Mouse (Mus musculus) intestine, embryonic 15.5 days (tissue): ENCODE measurements around the gene Adgrb3. TPM values are rescaled to one million over a fixed set of nuclear protein-coding genes. Genes with fewer than 3 reads are reported as not detected.

Experiments used
- ATAC-seq: fragments of 200-750 bp; cut with Nextera tagmentation; 2 replicates; pipeline ENCODE4 v1.8.0; 2017; ENCODE audit warnings: moderate TSS enrichment, moderate library complexity
- H3K27ac ChIP-seq: fragments of 300-500 bp; sonication (generic); 2 replicates; pipeline ENCODE4 v1.5.1; 2015; ENCODE audit warnings: mild to moderate bottlenecking, inconsistent platforms
- H3K27me3 ChIP-seq: fragments of 300-500 bp; sonication (generic); replicated peaks from 2 replicates; pipeline ENCODE4 v1.6.1; 2015; ENCODE audit warnings: inconsistent platforms
- H3K36me3 ChIP-seq: fragments of 300-500 bp; sonication (generic); 2 replicates; pipeline ENCODE4 v1.6.1; 2015; ENCODE audit warnings: inconsistent platforms
- H3K4me1 ChIP-seq: fragments of 300-500 bp; sonication (generic); replicated peaks from 2 replicates; pipeline ENCODE4 v1.6.1; 2015; ENCODE audit warnings: inconsistent platforms
- H3K4me2 ChIP-seq: fragments of 300-500 bp; sonication (generic); replicated peaks from 2 replicates; pipeline ENCODE4 v1.6.1; 2015; ENCODE audit warnings: mild to moderate bottlenecking, inconsistent platforms
- H3K4me3 ChIP-seq: fragments of 300-500 bp; sonication (generic); replicated peaks from 2 replicates; pipeline ENCODE4 v1.5.1; 2015; ENCODE audit warnings: inconsistent platforms
- H3K9ac ChIP-seq: fragments of 300-500 bp; sonication (generic); 2 replicates; pipeline ENCODE4 v1.6.1; 2015; ENCODE audit warnings: inconsistent platforms
- H3K9me3 ChIP-seq: fragments of 300-500 bp; sonication (generic); 2 replicates; pipeline ENCODE4 v1.6.1; 2016; ENCODE audit warnings: inconsistent platforms
- WGBS: fragments of 180-500 bp; shearing (Covaris S2); methylation state at CpG from one replicate; pipeline ENCODE4 v1.1.7; 2015; 5-methylcytosine and 5-hydroxymethylcytosine counted together
- polyA plus RNA-seq: library from polyadenylated mRNA; unstranded; fragments of >200 nt; fragmentation: Nextera tagmentation; extraction: Ambion mirVana; gene quantifications from 2 replicates; pipeline ENCODE4 v1.2.1, GENCODE M21; 2015

Gene Adgrb3
- polyA plus RNA-seq, 1 experiment from 2014 or later, result 2.8 TPM

DNA sequence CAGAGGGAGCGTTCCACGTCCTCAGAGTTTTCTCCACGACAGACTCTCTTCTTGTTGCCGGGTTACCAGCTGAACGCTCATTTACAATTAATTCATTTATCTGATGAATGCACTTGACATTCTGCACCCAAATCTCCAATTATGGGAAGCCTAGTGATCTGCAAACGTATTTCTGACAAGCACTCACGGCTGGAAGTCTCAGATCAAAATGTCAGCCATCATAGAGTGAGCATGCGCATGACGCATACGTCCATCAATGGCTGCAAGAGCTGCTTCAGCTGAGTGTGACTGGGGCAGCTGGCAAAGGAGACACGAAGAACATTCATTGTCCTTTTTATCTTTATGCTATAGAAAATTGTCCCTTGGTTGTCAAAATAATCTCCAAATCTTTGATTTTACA, 637.5 kb downstream of the Adgrb3 start:
- H3K27ac ChIP-seq, result no peak overlapping the region
- H3K27me3 ChIP-seq, result no peaks in the 10 kb centered on the region
- no peaks in the 10 kb centered on the region for H3K4me1 ChIP-seq
- no peak overlapping the region for H3K4me3 ChIP-seq
- H3K4me2 ChIP-seq, result no peak overlapping the region
- no peak overlapping the region for H3K9ac ChIP-seq
- ATAC-seq, result no peak
- WGBS, result 80% methylated on average over 11 of the region's 11 CpGs
- no peaks in the 10 kb centered on the region for H3K36me3 ChIP-seq
- H3K9me3 ChIP-seq, result no peaks in the 10 kb centered on the region

DNA sequence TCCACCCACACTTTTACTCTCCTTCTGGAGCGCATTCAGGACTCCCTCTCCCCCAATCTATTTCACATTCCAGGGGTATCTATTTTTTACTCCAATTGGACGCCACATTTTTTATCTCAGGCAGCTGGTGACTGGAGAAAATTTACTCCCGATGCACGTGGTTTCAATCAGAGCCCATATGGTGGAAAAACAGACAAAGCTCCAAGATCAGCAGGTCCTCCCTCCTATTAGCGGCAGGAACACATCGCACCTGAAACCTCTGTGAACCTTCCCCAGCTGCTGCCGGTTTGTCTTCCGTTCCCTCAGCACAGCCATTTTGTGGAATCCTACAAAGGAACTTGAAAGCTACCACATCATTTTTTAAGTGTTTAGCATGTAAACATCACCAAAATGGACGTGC, 640.2 kb downstream of the Adgrb3 start:
- H3K27ac ChIP-seq, result no peak overlapping the region
- H3K4me3 ChIP-seq, result no peak overlapping the region
- H3K4me2 ChIP-seq, result no peak overlapping the region
- H3K4me1 ChIP-seq, result no peaks in the 10 kb centered on the region
- 65% methylated on average over 9 of the region's 9 CpGs for WGBS
- no peaks in the 10 kb centered on the region for H3K36me3 ChIP-seq
- no peaks in the 10 kb centered on the region for H3K9me3 ChIP-seq
- no peak overlapping the region for H3K9ac ChIP-seq
- no peak for ATAC-seq
- no peaks in the 10 kb centered on the region for H3K27me3 ChIP-seq

- H3K4me3 ChIP-seq, result no peak overlapping the region
- no peak overlapping the region for H3K9ac ChIP-seq
- H3K27me3 ChIP-seq, result no peaks in the 10 kb centered on the region
- no peaks in the 10 kb centered on the region for H3K9me3 ChIP-seq
- no peak overlapping the region for H3K27ac ChIP-seq
- no peak overlapping the region for H3K4me2 ChIP-seq
- no peaks in the 10 kb centered on the region for H3K36me3 ChIP-seq
- no peaks in the 10 kb centered on the region for H3K4me1 ChIP-seq
- no peak for ATAC-seq
- 82% methylated on average over 2 of the region's 2 CpGs for WGBS
Measured at GRCm38 (mm10) chr1:25185909-25186308, 643.6 kb downstream of the Adgrb3 start.

GRCm38 (mm10) chr1:25181881-25182280, 647.6 kb downstream of the Adgrb3 start:
- H3K27me3 ChIP-seq, result no peaks in the 10 kb centered on the region
- H3K9me3 ChIP-seq, result no peaks in the 10 kb centered on the region
- no peak overlapping the region for H3K4me3 ChIP-seq
- ATAC-seq, result no peak
- no peak overlapping the region for H3K4me2 ChIP-seq
- no peak overlapping the region for H3K27ac ChIP-seq
- H3K9ac ChIP-seq, result no peak overlapping the region
- H3K36me3 ChIP-seq, result no peaks in the 10 kb centered on the region
- H3K4me1 ChIP-seq, result no peaks in the 10 kb centered on the region
- WGBS, result 57% methylated on average over 2 of the region's 2 CpGs

DNA sequence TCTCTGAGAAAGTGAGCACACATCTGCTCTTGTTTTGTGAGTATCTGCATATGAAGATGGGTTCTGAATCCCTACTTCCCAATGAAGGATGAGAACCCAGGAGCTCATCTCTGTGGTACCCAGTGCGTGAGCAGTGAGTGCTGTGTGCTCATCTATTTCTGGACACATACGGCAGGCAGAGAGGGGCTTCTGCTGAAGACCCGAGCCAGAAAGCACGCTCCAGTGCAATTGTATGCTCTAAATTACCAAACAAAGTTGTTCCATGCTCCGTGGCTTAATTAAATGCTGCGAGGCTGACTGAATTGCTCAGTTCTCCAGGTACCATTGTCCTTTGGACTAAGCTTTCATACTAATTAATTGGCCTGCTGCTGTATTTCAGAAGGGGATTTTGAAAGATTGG, 648.9 kb downstream of the Adgrb3 start:
- Histone ChIP-seq H3K9ac (no peak overlapping the region), H3K27ac (no peak overlapping the region), H3K4me2 (no peak overlapping the region), H3K36me3 (no peaks in the 10 kb centered on the region), H3K9me3 (no peaks in the 10 kb centered on the region), H3K4me3 (no peak overlapping the region), H3K4me1 (no peaks in the 10 kb centered on the region), H3K27me3 (no peaks in the 10 kb centered on the region)
- WGBS, result 68% methylated on average over 6 of the region's 6 CpGs
- ATAC-seq, result no peak

DNA sequence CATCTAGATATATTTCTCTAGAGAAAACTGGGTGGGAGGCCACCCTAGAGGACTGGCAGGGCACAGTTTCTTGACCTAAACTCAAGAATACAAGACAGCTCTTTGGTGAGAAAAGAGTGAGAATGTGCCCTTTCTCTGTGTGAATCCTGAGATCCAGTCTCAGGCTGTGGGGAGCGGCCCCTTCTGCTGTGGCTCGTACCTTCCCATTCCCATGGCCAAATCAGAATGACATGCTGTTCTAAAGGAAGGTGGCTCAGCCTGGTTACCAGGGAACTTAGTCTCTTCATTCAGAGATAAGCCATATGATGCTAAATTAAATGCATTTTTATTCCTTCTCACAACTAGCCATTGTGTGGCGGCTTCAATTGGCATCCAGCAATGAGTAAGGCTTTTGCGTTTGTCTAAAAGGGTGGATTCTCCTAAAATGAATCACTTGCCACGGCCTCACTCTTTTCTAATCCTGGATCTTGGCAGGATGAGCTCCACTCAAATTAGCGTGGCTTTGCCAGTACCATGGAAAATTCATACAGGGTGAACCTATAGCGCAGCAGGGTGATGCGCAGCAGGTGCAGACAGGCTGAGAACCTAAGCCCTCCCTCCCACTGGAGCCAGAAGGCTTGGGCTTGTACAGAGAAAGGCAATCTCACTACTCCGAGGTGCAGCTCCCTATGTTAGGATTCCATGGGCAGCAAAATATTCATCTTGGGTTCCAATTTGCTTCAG, 649.5 kb downstream of the Adgrb3 start:
- no peak overlapping the region for H3K4me3 ChIP-seq
- no peaks in the 10 kb centered on the region for H3K4me1 ChIP-seq
- H3K9me3 ChIP-seq, result no peaks in the 10 kb centered on the region
- no peaks in the 10 kb centered on the region for H3K36me3 ChIP-seq
- no peak overlapping the region for H3K9ac ChIP-seq
- WGBS, result 62% methylated on average over 9 of the region's 9 CpGs
- ATAC-seq, result no peak
- H3K27me3 ChIP-seq, result no peaks in the 10 kb centered on the region
- H3K27ac ChIP-seq, result no peak overlapping the region
- no peak overlapping the region for H3K4me2 ChIP-seq

GRCm38 (mm10) chr1:25178347-25179130, 651.0 kb downstream of the Adgrb3 start:
- Histone ChIP-seq H3K36me3 (no peaks in the 10 kb centered on the region), H3K27me3 (no peaks in the 10 kb centered on the region), H3K27ac (no peak overlapping the region), H3K4me2 (no peak overlapping the region), H3K4me1 (no peaks in the 10 kb centered on the region), H3K9ac (no peak overlapping the region), H3K4me3 (no peak overlapping the region), H3K9me3 (no peaks in the 10 kb centered on the region)
- ATAC-seq, result no peak
- WGBS, result 46% methylated on average over 21 of the region's 21 CpGs

DNA sequence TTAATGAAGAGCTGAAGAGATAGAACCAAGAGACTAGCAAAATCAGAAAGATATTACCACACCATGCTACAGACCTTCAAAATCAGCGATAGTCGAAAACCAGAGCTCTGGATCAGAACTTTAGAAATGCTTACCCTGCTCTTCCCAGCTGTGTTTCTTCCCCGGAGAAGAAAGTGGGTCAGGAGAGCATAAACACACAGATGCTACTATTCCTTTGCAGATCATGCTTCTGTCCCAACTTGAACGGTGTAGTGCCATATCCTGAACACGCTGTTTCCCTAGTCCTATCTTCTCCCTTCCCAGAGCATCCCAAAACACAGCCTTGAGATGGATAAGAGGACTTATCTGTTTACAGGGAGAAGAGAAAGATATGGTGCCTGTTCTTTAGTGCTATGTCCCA, 662.4 kb downstream of the Adgrb3 start:
- Histone ChIP-seq H3K4me2 (no peak overlapping the region), H3K4me3 (no peak overlapping the region), H3K36me3 (no peaks in the 10 kb centered on the region), H3K9me3 (no peaks in the 10 kb centered on the region), H3K9ac (no peak overlapping the region), H3K4me1 (no peaks in the 10 kb centered on the region), H3K27ac (no peak overlapping the region), H3K27me3 (no peaks in the 10 kb centered on the region)
- WGBS, result 92% methylated on average over 5 of the region's 5 CpGs
- no peak for ATAC-seq

DNA sequence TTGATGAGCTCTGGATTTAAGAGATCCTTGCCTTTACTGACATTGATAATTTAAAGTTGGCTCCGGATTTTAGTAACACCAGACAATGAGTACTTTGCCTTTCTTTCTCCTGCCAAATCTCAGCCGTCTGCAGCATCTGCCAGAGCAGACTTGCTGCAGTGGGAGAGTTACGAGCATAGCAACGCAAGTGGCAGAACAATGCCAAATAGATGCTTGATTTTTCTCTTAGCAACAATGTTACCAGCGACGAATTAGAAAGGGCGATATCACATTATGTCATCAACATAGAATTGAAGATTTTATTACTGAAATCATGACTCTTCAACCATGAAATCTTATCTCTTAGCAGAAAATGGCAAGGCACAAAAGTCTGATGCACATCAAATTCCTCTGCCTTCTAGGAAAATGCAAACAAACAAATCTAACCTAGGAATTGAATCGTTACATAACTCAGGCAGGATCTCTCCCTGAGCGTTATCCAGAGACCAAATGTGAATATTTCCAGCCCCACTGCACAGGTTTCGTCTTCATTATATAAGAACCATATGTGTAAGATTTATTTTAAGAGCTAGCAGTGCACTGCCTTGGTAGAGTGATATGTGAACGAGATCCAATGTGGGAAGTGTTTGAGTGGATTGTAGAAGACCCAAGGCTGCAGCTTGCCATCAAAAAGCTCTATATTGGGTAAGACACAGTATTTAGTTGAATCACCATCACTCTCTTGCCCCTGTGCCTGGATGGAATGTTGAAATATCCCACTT, 663.3 kb downstream of the Adgrb3 start:
- ATAC-seq, result no peak
- Histone ChIP-seq H3K36me3 (no peaks in the 10 kb centered on the region), H3K4me1 (no peaks in the 10 kb centered on the region), H3K9me3 (no peaks in the 10 kb centered on the region), H3K27ac (no peak overlapping the region), H3K4me3 (no peak overlapping the region), H3K27me3 (no peaks in the 10 kb centered on the region), H3K9ac (no peak overlapping the region), H3K4me2 (no peak overlapping the region)
- 69% methylated on average over 11 of the region's 11 CpGs for WGBS

DNA sequence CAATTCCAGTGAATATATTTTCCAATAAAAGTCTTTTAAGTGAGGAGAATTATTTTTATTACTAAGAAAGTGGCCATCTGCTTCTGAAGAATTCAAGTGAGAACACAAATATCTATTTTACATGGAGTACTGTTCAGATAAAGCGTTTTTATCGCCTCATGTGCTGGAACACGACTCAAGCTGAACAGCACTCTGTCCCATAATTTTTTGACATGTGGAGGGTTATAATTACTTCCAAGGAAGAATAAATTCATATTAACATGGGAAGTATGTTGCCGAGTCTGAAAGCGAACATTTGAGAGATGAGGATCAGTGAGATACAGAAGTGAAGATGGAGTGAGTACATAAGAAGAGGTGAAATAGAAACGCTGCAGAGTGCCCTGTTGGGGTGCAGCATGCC, 665.9 kb downstream of the Adgrb3 start:
- H3K4me2 ChIP-seq, result no peak overlapping the region
- 83% methylated on average over 6 of the region's 6 CpGs for WGBS
- no peak for ATAC-seq
- H3K27ac ChIP-seq, result no peak overlapping the region
- H3K9me3 ChIP-seq, result no peaks in the 10 kb centered on the region
- H3K36me3 ChIP-seq, result no peaks in the 10 kb centered on the region
- H3K4me3 ChIP-seq, result no peak overlapping the region
- no peaks in the 10 kb centered on the region for H3K4me1 ChIP-seq
- no peak overlapping the region for H3K9ac ChIP-seq
- no peaks in the 10 kb centered on the region for H3K27me3 ChIP-seq

DNA sequence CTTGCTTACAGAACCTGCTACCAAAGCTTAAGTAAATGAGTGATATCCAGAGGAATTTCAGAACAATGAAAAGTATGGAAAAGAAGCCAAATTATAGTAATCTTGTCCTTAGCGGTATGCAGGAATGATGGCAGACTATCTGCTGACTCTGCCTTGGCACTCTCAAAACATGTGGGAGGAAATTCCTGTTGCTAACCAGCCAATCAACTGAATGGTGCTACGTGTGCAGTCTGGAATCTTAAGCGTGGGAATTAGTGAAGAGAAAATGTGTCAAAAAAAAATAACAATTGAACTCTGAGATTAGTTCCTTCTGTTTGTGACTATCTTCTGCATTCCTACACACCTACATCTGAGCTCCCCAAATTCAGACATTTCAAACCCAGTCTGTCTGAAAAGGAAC, 683.3 kb downstream of the Adgrb3 start:
- 81% methylated on average over 3 of the region's 3 CpGs for WGBS
- no peaks in the 10 kb centered on the region for H3K4me1 ChIP-seq
- no peak overlapping the region for H3K4me2 ChIP-seq
- H3K27ac ChIP-seq, result no peak overlapping the region
- ATAC-seq, result no peak
- H3K36me3 ChIP-seq, result no peaks in the 10 kb centered on the region
- H3K9me3 ChIP-seq, result no peaks in the 10 kb centered on the region
- no peak overlapping the region for H3K4me3 ChIP-seq
- H3K27me3 ChIP-seq, result no peaks in the 10 kb centered on the region
- H3K9ac ChIP-seq, result no peak overlapping the region

- no peak overlapping the region for H3K27ac ChIP-seq
- ATAC-seq, result no peak
- H3K9me3 ChIP-seq, result no peaks in the 10 kb centered on the region
- no peak overlapping the region for H3K4me2 ChIP-seq
- WGBS, result 69% methylated on average over 4 of the region's 4 CpGs
- H3K36me3 ChIP-seq, result no peaks in the 10 kb centered on the region
- H3K4me3 ChIP-seq, result no peak overlapping the region
- no peak overlapping the region for H3K9ac ChIP-seq
- H3K4me1 ChIP-seq, result no peaks in the 10 kb centered on the region
- H3K27me3 ChIP-seq, result no peaks in the 10 kb centered on the region
Measured at GRCm38 (mm10) chr1:25132150-25132824, 697.2 kb downstream of the Adgrb3 start.
